Mouse (Mus musculus): ENCODE results near the gene Klf1.

Klf1 gene

DNA sequence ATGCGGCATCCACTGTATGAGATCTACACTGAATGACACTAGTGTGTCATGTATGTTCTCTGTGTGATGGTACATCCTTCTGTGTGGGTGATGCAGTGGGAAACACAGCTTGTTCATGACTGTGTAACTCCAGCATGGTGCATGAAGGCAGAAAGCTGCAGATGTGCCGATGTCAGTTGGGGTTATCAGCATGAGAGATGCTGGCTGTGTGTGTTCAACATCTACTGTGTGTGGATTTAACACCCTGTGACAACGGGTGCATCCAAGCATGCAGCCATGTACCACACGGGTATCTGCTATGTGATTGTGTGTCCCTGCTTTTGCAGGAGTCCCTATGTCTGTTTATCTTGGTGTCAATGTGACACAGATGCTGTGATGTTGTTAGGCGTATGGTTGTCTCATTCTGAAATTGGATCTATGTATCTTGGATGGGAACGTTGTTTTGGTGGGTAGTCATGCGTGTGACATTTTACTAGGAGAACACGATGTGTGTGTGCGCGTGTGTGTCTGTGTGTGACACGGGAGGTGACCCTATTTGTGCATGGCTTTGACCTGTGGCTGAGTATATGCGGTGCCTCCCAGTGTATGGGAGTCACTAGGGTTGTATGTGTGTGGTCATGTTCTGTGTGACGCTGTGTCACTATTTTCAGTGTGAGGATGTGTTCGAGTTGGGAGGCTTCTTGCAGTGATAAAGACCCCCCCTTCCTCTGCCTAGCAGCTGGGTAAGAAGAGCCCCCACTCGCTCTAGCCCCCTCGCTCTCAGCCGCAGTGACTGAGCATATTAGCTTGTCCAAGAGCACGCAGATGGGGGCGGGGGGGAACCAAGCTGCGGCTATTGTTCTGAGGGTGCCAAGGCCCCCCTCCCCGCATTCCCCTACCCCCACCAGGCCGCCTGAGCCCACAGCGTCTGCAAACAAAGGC lies 34.6 kb downstream of the Klf1 start:
- no peak for DNase-seq (ENCODE audit: low read depth)

DNA sequence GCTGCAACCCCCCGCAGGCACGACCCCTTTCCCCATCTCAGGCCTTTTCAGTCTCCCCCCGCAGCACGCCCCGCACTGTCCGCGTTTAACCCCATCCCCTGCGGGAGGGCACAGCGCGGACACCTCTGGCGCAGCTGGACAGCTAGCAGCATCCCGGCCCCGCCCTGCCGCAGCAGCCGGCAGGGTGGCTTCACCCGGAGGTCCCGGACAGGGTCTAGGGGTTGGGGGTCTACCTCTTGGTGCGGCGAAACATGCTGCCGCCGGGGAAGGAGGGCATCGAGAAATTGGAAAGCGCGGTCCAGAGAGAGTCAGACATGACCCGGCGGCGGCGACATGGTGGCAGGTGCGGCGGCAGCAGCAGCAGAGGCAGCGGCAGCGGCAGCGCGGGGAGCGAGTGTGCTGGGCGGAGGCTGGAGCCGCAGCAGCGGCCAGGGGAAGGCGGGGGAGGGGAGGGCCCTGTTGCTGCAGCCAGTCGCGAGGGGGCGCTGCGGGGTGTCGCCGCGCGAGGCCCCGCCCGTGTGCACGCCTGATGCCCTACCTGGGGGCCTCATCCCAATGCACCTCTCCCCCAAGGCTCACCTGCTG lies 35.3 kb downstream of the Klf1 start, which contains the start of gene Mast1:
Mast1 (minus strand) TSS at position 398 of the 585 bp plus-strand sequence.
- no peak for DNase-seq (ENCODE audit: low read depth)

DNA sequence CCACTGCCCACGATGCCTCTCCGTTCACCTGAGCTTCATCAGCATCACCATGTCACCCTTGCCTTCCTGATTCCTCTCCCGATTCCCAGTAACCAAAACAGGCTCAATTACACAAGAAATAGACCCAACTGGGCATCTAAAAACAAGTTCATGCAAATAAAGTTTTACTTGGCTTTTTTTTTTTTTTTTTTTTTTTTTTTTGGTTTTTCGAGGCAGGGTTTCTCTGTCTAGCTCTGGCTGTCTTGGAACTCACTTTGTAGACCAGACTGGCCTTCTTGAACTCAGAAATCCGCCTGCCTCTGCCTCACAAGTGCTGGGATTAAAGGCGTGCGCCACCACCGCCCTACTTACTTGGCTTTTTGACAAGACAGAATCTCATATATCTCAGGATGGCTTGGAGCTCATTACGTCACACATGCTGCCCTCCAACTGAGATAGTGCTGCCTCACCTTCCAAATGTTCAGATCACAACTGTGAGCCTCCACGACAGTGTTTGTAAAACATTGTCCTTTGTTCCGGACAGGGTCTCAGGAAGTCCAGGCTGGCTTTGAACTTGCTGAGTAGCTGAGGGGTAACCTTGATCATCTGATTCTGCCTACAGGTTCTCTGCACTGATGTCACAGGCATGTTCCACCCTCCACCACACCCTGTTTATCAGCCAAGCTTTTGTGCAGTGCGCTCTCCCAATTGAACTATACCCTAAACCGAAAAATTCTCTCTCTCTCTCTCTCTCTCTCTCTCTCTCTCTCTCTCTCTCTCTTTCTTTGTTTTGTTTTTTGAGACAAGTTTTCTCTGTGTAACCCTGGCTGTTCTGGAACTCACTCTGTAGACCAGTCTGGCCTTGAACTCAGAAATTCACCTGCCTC lies 36.1 kb downstream of the Klf1 start:
- DNase-seq (ENCODE audit: low read depth) = no peak

DNA sequence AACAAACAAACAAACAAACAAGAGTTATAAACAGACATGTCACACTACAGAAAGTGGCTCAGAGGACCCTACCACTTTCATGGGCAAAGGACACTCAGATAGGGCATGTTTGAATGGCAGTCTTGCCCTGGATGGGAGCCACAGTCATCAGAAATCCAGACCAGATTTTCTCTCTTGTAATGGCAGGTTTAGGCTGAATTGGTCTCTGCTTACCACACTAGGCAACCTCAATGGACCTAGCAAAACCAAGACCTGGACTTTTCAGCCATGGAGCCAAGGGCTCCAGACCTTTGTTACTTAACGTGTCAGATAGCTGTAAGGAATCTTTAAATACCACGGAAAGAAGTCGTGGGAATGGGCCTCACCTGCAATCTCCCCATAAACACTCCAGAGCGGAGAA lies 42.0 kb downstream of the Klf1 start:
- DNase-seq (ENCODE audit: low read depth) = no peak

DNA sequence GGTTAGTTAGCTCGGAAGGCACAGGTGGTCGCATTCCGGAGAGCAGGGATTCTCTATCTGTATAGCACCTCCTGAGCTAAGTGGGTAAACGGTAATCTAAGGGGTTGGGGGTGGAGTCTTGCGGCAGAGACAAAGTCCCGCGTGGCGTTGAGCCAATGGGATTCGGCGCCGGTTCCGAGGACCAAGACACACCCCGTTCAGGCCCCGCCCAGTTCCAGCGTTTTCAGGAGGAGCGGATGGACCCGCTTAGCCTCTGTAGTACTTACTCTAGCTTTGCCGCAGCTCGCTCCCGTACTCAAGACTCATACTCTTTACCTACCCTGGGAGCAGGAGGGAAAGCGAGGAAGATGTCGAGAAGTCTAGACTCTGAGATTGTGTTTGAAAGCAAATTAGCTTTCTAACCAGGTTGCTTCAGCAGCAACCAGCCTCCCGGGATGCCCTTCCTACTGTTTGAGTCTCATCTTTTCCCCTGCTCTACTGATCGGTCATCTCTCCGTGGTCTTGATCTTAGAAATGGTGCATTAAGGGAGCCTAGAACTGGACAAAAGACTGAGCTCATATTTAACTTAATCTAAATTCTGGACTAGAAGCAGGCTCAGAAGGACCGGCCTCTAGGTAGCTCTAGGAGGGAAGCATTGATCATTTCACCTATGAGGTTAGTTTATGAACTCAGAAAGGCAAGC lies 42.9 kb downstream of the Klf1 start:
- no peak for DNase-seq (ENCODE audit: low read depth)

DNA sequence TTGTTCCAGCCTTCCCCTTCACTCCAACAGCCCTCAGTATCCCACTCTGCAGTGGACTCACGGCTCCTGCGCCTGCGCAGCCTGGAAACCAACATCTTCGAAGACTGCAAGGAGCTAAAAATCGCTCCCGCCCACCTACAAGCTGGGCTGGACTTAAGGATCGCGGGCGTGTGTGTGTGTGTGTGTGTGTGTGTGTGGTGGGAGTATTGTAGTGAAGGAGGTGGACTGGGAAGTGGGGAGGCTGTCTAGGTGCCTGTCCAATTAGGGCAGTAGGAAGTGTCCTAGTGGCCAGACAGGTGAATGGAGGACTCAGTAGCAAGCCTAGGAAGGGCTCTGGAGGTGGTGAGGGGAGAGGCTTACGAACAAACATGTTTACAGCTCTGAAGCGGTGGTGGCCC lies 43.5 kb downstream of the Klf1 start:
- no peak for DNase-seq (ENCODE audit: low read depth)

DNA sequence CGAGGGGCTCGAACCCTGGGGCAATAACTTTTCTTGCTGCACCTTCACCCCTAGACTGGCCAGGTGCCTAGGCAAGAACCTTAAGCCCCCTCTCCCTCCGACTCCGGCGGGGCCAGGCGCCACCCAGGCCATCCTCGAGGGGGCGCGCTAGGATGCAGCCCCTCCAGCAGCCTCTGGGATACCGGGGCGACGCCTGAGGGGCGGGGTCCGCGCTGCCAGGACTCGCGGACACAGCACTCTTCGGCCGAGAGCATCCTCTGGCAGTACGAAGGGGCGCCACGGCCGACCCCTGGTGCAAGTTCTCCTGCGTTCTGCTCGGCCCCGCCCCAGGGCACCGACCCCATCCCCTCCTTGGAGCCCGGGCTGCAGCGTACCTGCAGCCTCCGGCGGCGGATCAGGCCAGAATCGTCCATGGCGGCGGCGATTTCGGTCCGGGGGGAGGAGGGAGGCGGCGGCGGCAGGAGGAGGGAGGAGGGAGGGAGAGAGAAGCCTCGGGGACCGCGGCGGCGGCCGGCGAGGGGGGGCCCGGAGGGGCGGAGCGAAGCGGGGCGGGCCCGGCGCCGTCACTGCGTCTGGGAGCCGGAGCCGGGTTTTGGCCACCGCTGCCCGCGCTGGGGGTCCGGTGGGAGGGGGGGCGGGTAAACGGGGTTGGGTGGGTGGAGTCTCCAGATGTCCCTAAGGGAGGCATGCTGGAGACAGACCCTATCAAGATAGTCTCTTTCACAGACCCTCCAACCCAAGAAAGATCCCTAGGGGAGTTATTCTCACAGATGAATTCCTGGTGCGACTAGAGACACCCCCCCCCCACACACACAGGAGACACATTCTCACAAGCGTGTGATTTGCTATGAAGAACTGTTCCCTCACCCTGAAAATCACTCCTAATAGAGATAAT lies 44.2 kb downstream of the Klf1 start:
- DNase-seq (ENCODE audit: low read depth) = no peak

DNA sequence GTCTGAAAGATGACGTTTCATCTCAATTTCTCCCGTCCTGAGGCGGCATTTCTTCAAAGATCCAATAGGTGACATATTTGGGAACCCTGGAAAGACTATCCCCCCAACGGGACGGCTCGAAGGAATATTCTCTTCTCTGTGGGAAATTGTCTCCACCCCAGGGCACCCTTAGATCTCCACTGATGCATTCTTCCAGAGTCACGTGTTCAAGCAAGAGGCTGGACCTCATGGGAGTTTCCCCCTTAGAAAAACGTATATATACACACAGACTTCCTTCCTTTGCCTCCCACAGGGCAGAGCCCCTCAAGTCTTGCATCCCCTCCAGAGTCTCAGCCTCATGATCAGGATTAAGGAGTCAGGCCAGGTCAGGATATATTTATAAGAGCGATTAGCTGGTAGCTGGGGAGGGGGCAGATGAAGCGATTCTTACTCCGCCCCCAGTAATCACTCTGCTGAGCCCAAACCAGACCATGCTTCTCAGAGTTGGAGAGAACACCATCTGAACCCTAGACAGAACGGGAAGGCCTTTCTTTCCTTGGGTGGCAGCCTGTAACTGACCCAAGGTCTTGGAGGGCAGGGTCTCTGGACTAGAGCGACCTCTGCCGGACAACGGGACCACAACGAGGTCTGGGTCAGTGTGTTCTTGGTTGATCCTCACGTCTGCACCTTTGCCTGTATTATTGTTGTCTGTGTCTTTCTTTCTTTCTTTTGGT lies 45.0 kb downstream of the Klf1 start, which contains the start of gene Rtbdn:
Rtbdn (plus strand) TSS at position 464 of the 713 bp plus-strand sequence.
- DNase-seq (ENCODE audit: low read depth) = no peak

DNA sequence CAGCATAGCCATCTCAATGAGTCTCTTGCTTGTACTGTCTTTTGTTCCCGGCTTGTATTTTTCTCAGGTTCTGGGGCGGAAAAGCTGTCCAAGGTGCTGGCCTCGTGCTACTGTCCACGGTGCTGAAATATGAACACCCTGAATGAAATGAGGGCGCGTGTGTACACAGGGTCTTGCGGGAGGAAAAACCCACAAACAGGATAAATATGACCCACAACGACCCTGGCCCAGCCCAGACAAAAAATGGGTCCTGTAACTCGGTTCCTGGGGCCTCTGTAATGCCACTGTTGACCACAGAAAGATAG lies 45.5 kb downstream of the Klf1 start:
- peak; percentile 73 for DNase-seq (ENCODE audit: low read depth)

DNA sequence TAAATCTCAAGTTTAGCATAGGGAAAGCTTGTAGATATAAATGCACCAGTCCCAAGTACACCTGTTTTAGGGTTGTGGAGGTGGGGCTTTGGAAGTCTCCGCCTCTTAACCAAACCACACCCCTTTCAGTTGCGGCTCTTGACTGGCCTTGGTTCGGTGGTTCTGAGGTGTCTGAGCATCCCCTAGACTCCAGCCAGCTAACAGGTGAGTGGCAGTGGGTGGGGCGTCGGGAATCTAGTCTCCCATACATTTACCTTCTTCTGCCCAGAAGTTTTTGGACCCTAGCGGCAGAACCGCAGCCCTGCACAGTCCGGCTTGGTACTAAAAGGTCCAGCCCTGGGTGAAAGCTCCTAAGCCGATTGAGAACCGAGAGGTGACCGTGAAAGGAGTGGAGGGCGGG lies 48.0 kb downstream of the Klf1 start:
- no peak for DNase-seq (ENCODE audit: low read depth)

DNA sequence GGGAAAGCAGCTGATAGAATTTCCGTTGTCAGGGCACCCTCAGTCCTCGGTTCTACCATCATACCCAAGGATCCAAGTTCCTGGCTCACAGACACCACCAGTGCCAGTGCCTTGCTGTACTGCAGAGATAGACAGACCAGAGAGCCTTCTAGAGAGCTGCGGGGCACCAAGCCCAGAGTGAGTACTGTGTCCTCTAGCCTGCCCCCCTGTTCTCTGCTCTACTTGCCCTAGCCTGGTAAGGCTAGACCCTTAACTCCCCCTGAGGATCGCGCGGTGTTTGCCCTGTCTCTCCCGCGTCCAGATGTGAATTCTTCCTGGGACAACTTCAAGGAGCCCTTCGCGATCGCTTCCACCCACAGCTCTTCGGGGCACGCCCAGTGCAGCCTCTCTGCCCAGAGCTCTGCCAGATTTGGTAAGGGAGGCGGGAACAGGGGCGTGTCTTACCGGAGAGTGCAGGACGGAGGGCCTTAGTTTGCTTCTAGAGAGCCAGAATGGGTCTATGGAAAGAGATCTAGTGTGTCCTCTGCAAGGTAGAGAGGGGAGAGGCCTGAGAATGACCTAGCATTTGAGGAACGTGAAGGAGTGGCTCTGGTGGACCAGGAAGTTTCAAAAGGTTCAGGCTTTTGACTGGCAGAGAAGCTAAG lies 51.0 kb downstream of the Klf1 start:
- peak; percentile 79 for DNase-seq (ENCODE audit: low read depth)

Measured in NIH3T3 (cell line).